Mouse (Mus musculus) bone marrow, adult 2 months (tissue): Measurements from ENCODE around the gene Hist2h3c2.

Experiments used
- CTCF ChIP-seq: fragments of 200-500 bp; IDR thresholded peaks from 2 replicates; pipeline ENCODE4 v1.5.1; 2011; ENCODE audit warnings: low read length, control low read depth; ENCODE audit not compliant: control insufficient read depth, insufficient read depth
- POLR2A ChIP-seq: fragments of 200-500 bp; IDR thresholded peaks from 2 replicates; pipeline ENCODE4 v1.6.1; 2011; ENCODE audit warnings: low read depth, mild to moderate bottlenecking, control low read depth, low read length, borderline replicate concordance; ENCODE audit not compliant: control insufficient read depth

GRCm38 (mm10) chr3:96264404-96264949 lies 25.6 kb upstream of the Hist2h3c2 start:
- TF ChIP-seq CTCF (no peak), POLR2A (no peak)
